Mouse (Mus musculus) G1E (cell line): Measurements from ENCODE around the gene Cwc15. TPM values are rescaled to one million over a fixed set of nuclear protein-coding genes. Genes with fewer than 3 reads are reported as not detected.

Source experiments
- ATAC-seq: 2 replicates; pipeline ENCODE4 v1.8.0; 2016; ENCODE audit warnings: mild to moderate bottlenecking; ENCODE audit not compliant: insufficient number of reproducible peaks, poor library complexity, low FRiP score, severe bottlenecking; ENCODE audit errors: extremely low read depth
- DNase-seq: peaks from one replicate; pipeline ENCODE4 v3.0.0; 2012; ENCODE audit warnings: low spot score
- H3K27me3 ChIP-seq: 2 replicates; pipeline ENCODE4 v1.6.1; 2012; ENCODE audit warnings: mild to moderate bottlenecking, low read length, inconsistent platforms; ENCODE audit not compliant: insufficient read depth
- H3K36me3 ChIP-seq: replicated peaks from 2 replicates; pipeline ENCODE3; 2012; ENCODE audit warnings: mild to moderate bottlenecking, inconsistent platforms
- H3K4me1 ChIP-seq: 2 replicates; pipeline ENCODE4 v1.6.1; 2012; ENCODE audit warnings: low read depth, low read length, inconsistent platforms, mixed read lengths; ENCODE audit not compliant: insufficient read depth
- H3K4me3 ChIP-seq: 2 replicates; pipeline ENCODE4 v1.5.1; 2012; ENCODE audit warnings: low read depth, mild to moderate bottlenecking, inconsistent platforms, low read length, moderate library complexity, mixed read lengths
- H3K9me3 ChIP-seq: replicated peaks from 2 replicates; pipeline ENCODE4 v1.6.1; 2012; ENCODE audit warnings: inconsistent platforms
- CTCF ChIP-seq: IDR thresholded peaks from 2 replicates; pipeline ENCODE4 v1.5.1; 2012; ENCODE audit warnings: low read depth, low read length, inconsistent platforms, mixed read lengths
- GATA1 ChIP-seq: IDR thresholded peaks from 2 replicates; pipeline ENCODE4 v1.6.1; 2012; ENCODE audit warnings: borderline replicate concordance, low read length, inconsistent platforms, mixed read lengths
- GATA2 ChIP-seq: IDR thresholded peaks from 2 replicates; pipeline ENCODE4 v1.6.1; 2012; ENCODE audit warnings: low read depth, low read length, inconsistent platforms, borderline replicate concordance
- POLR2AphosphoS5 ChIP-seq: IDR thresholded peaks from 2 replicates; pipeline ENCODE4 v1.6.1; 2012; ENCODE audit warnings: low read depth, low read length, inconsistent platforms; ENCODE audit not compliant: insufficient replicate concordance
- TAL1 ChIP-seq: conservative IDR thresholded peaks from 2 replicates; pipeline ENCODE4 v1.6.1; 2012; ENCODE audit warnings: low read depth, low read length, inconsistent platforms, mixed read lengths
- polyA plus RNA-seq: library from polyadenylated mRNA; stranded (reverse); fragments of >175 nt; gene quantifications from 2 replicates; pipeline ENCODE4 v1.2.3, GENCODE M21; 2012
- total RNA-seq, 2 experiments: library from RNA; stranded (forward) in 1 of 2; stranded (reverse) in 1 of 2; fragments of 200-1000 nt in 1 of 2; fragments of >200 nt in 1 of 2; fragmentation: Nextera tagmentation in 1 of 2; gene quantifications; 2 replicates each; pipeline ENCODE4 v1.2.3; 2014 to 2017

Gene Cwc15
- total and polyA plus RNA-seq, 3 experiments, result 21.0 to 234 (median 90.8) TPM

GRCm38 (mm10) chr9:14547584-14548365 lies 47.4 kb downstream of the Cwc15 start:
- no peaks in the 10 kb centered on the region for H3K4me1 ChIP-seq
- ATAC-seq (no peak), DNase-seq (no peak)
- TF ChIP-seq CTCF (no peak), GATA1 (no peak), TAL1 (no peak), POLR2AphosphoS5 (no peak), GATA2 (no peak)
- H3K4me3 ChIP-seq, result no peak overlapping the region
- peaks cover 9% of the 10 kb centered on the region for H3K27me3 ChIP-seq
- H3K9me3 ChIP-seq, result no peaks in the 10 kb centered on the region
- peaks cover 4% of the 10 kb centered on the region for H3K36me3 ChIP-seq

DNA sequence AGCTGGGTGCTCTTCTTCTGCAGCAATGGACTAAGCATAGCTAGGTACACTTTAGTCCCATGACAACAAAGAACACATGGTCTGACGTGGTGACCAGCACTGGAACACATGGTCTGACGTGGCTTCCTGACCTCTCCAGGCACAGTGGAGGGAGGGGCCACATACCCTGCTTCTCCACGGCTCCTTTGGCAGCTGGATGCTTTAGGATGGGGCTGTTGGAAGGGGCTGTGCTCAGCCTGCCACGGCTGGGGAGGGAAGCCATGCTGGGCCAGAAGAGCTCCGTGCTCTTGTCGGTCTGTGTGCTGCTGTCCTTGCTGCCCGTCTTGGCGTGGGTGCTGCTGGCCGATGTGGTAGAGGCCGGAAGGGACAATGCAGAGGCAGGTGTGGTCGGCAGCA lies 47.9 kb downstream of the Cwc15 start:
- Histone ChIP-seq H3K4me3 (no peak overlapping the region), H3K4me1 (no peaks in the 10 kb centered on the region), H3K27me3 (peaks cover 6% of the 10 kb centered on the region), H3K9me3 (no peaks in the 10 kb centered on the region), H3K36me3 (peaks cover 4% of the 10 kb centered on the region)
- DNase-seq (no peak), ATAC-seq (no peak)
- TF ChIP-seq GATA2 (no peak), CTCF (no peak), TAL1 (no peak), POLR2AphosphoS5 (no peak), GATA1 (no peak)

- ATAC-seq, result no peak
- H3K4me3 ChIP-seq, result no peak overlapping the region
Measured at GRCm38 (mm10) chr9:14558332-14558731, 57.9 kb downstream of the Cwc15 start.

DNA sequence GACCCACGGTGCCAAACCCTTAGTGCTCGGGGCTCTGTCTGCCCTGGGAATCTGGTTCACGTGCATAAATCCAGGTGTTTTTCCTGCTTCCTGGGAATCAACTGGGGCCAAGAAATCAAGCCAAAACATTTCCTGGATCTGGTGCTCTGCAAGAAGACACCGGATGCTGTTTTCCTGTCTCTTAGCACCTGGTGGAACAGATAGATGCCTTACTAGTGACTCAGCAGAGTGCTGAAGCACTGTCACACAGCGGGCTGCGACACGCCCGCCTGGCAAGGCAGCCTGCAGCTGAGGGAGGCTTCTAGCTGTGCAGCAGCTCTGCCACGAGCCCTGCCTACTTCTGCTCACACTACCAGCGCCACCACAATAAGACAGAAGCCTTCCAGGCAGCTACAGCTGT lies 59.0 kb downstream of the Cwc15 start:
- peak; percentile 85 for ATAC-seq
- TF ChIP-seq GATA2, result no peak
- no peak for TF ChIP-seq TAL1
- no peak for TF ChIP-seq POLR2AphosphoS5
- Histone ChIP-seq H3K4me1 (0 out of 2 replicates have a peak, but pooled peaks cover 5% of the 10 kb centered on the region), H3K27me3 (peaks cover 15% of the 10 kb centered on the region; the same call in 1 of the 2 replicates), H3K36me3 (peaks cover 2% of the 10 kb centered on the region), H3K4me3 (no peak overlapping the region), H3K9me3 (no peaks in the 10 kb centered on the region)
- no peak for DNase-seq

More at GRCm38 (mm10) chr9:14558332-14558731, 57.9 kb downstream of the Cwc15 start:
- no peak for TF ChIP-seq TAL1
- no peak for DNase-seq
- Histone ChIP-seq H3K9me3 (no peaks in the 10 kb centered on the region), H3K27me3 (peaks cover 15% of the 10 kb centered on the region; the same call in 1 of the 2 replicates), H3K4me1 (0 out of 2 replicates have a peak, but pooled peaks cover 5% of the 10 kb centered on the region), H3K36me3 (peaks cover 2% of the 10 kb centered on the region)

DNA sequence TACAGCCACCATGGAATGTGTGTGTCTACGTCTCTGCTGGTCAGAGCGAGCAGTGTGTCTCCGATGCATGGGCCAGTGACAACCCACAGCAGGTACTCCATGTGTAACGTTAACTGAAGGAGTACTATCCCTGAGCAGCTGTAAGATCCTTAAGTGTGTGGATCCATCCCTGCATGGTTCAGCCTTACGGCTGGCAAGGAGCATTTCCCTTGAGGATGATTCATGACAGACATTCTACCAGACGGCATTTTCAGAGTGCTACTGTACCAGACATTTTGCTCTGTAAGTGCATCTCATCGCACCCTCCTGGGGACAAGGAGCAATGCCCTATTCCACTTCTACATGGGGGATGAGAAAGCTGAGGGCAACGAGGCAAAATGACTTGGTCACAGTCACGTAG lies 59.6 kb downstream of the Cwc15 start:
- Histone ChIP-seq H3K36me3 (peaks cover 2% of the 10 kb centered on the region), H3K4me3 (no peak overlapping the region), H3K4me1 (0 out of 2 replicates have a peak, but pooled peaks cover 5% of the 10 kb centered on the region), H3K27me3 (peaks cover 15% of the 10 kb centered on the region; the same call in 1 of the 2 replicates), H3K9me3 (no peaks in the 10 kb centered on the region)
- DNase-seq, result no peak
- TF ChIP-seq GATA2, result no peak
- ATAC-seq, result no peak

Other genes with a start within 250 kb of the Cwc15 start
- not detected in 2 replicates for gene Sesn3, start 225.6 kb upstream of the Cwc15 start, total RNA-seq (2014; fragmentation: Nextera tagmentation)
- 0.22 and 0.35 TPM in 2 replicates for gene Sesn3, start 225.6 kb upstream of the Cwc15 start, total RNA-seq (2017)
- 0.07 TPM in 1 of 2 replicates, not detected in the other for gene Sesn3, start 225.6 kb upstream of the Cwc15 start, polyA plus RNA-seq
- gene Endod1, start 119.1 kb upstream of the Cwc15 start, total RNA-seq (2014; fragmentation: Nextera tagmentation), result 2.2 and 26.7 TPM in 2 replicates
- gene Endod1, start 119.1 kb upstream of the Cwc15 start, total RNA-seq (2017), result 6.1 and 7.5 TPM in 2 replicates
- 5.1 and 5.7 TPM in 2 replicates for gene Endod1, start 119.1 kb upstream of the Cwc15 start, polyA plus RNA-seq
- gene Kdm4d, start 135 bp upstream of the Cwc15 start, total RNA-seq (2014; fragmentation: Nextera tagmentation), result 0.34 and 1.3 TPM in 2 replicates
- 0.11 and 0.17 TPM in 2 replicates for gene Kdm4d, start 135 bp upstream of the Cwc15 start, total RNA-seq (2017)
- 0.07 and 0.15 TPM in 2 replicates for gene Kdm4d, start 135 bp upstream of the Cwc15 start, polyA plus RNA-seq
- 2.3 and 2.6 TPM in 2 replicates for gene Amotl1, start 144.4 kb downstream of the Cwc15 start, total RNA-seq (2014; fragmentation: Nextera tagmentation)
- 4.6 and 4.9 TPM in 2 replicates for gene Amotl1, start 144.4 kb downstream of the Cwc15 start, total RNA-seq (2017)
- gene Amotl1, start 144.4 kb downstream of the Cwc15 start, polyA plus RNA-seq, result 2.6 and 3.1 TPM in 2 replicates
- gene Piwil4, start 240.1 kb downstream of the Cwc15 start, total RNA-seq (2014; fragmentation: Nextera tagmentation), result not detected in 2 replicates
- gene Piwil4, start 240.1 kb downstream of the Cwc15 start, total RNA-seq (2017), result 0.76 and 0.87 TPM in 2 replicates
- gene Piwil4, start 240.1 kb downstream of the Cwc15 start, polyA plus RNA-seq, result 0.01 and 0.02 TPM in 2 replicates